Mouse (Mus musculus): ENCODE data around the gene Atox1. TPM values are rescaled to one million over a fixed set of nuclear protein-coding genes. Genes with fewer than 3 reads are reported as not detected.
A peak's percentile ranks its signal among the peaks of the same experiment; 100 is the strongest.

Gene Atox1
- polyA plus RNA-seq, 1 experiment from 2014 or later = 284 TPM

GRCm38 (mm10) chr11:55449531-55449930 lies 11.5 kb downstream of the Atox1 start:
- no peak overlapping the region for H3K4me3 ChIP-seq
- H3K4me1 ChIP-seq = no peaks in the 10 kb centered on the region
- ATAC-seq (ENCODE audit: low FRiP score) = no peak
- no peak overlapping the region for H3K9ac ChIP-seq
- H3K36me3 ChIP-seq = peaks cover 29% of the 10 kb centered on the region
- H3K9me3 ChIP-seq (replicated peaks) = no peaks in the 10 kb centered on the region
- no peak overlapping the region for H3K27ac ChIP-seq
- H3K4me2 ChIP-seq (replicated peaks) = no peak overlapping the region
- no peaks in the 10 kb centered on the region for H3K27me3 ChIP-seq
- 84% methylated on average over 7 of the region's 7 CpGs for WGBS

- ATAC-seq (ENCODE audit: low FRiP score) = peak; percentile 64
- 25% methylated on average over 4 of the region's 4 CpGs for WGBS
Measured at GRCm38 (mm10) chr11:55446579-55446978, 14.5 kb downstream of the Atox1 start.

GRCm38 (mm10) chr11:55444772-55445171 lies 16.3 kb downstream of the Atox1 start:
- Histone ChIP-seq H3K4me1 (no peaks in the 10 kb centered on the region), H3K9me3 (replicated peaks) (no peaks in the 10 kb centered on the region), H3K36me3 (peaks cover 12% of the 10 kb centered on the region), H3K9ac (no peak overlapping the region), H3K4me2 (replicated peaks) (no peak overlapping the region), H3K27me3 (no peaks in the 10 kb centered on the region), H3K27ac (no peak overlapping the region), H3K4me3 (no peak overlapping the region)
- 3% methylated on average over 1 of the region's 1 CpGs for WGBS
- no peak for ATAC-seq (ENCODE audit: low FRiP score)

More at GRCm38 (mm10) chr11:55446579-55446978, 14.5 kb downstream of the Atox1 start:
- Histone ChIP-seq H3K27me3 (no peaks in the 10 kb centered on the region), H3K9ac (no peak overlapping the region), H3K9me3 (replicated peaks) (no peaks in the 10 kb centered on the region), H3K4me2 (replicated peaks) (no peak overlapping the region), H3K4me3 (no peak overlapping the region), H3K4me1 (no peaks in the 10 kb centered on the region), H3K36me3 (peaks cover 25% of the 10 kb centered on the region), H3K27ac (no peak overlapping the region)

- no peak overlapping the region for H3K27ac ChIP-seq
- H3K4me3 ChIP-seq = no peak overlapping the region
- H3K9ac ChIP-seq = no peak overlapping the region
- no peaks in the 10 kb centered on the region for H3K36me3 ChIP-seq
- no peaks in the 10 kb centered on the region for H3K9me3 ChIP-seq (replicated peaks)
- 61% methylated on average over 5 of the region's 5 CpGs for WGBS
- H3K4me2 ChIP-seq (replicated peaks) = no peak overlapping the region
- H3K4me1 ChIP-seq = no peaks in the 10 kb centered on the region
- no peak for ATAC-seq (ENCODE audit: low FRiP score)
- no peaks in the 10 kb centered on the region for H3K27me3 ChIP-seq
Measured at GRCm38 (mm10) chr11:55439718-55440117, 21.3 kb downstream of the Atox1 start.

GRCm38 (mm10) chr11:55438031-55438430 lies 23.0 kb downstream of the Atox1 start:
- H3K4me1 ChIP-seq = no peaks in the 10 kb centered on the region
- no peak overlapping the region for H3K27ac ChIP-seq
- H3K27me3 ChIP-seq = no peaks in the 10 kb centered on the region
- WGBS = 43% methylated on average over 4 of the region's 4 CpGs
- H3K4me2 ChIP-seq (replicated peaks) = no peak overlapping the region
- no peak for ATAC-seq (ENCODE audit: low FRiP score)
- no peak overlapping the region for H3K4me3 ChIP-seq
- H3K9ac ChIP-seq = no peak overlapping the region
- H3K9me3 ChIP-seq (replicated peaks) = no peaks in the 10 kb centered on the region
- H3K36me3 ChIP-seq = no peaks in the 10 kb centered on the region

- ATAC-seq (ENCODE audit: low FRiP score) = no peak
- 86% methylated on average over 6 of the region's 6 CpGs for WGBS
Measured at GRCm38 (mm10) chr11:55436089-55436488, 24.9 kb downstream of the Atox1 start.

GRCm38 (mm10) chr11:55432981-55433380 lies 28.1 kb downstream of the Atox1 start:
- Histone ChIP-seq H3K9ac (no peak overlapping the region), H3K4me2 (replicated peaks) (no peak overlapping the region), H3K4me1 (peaks cover 8% of the 10 kb centered on the region), H3K4me3 (no peak overlapping the region), H3K27me3 (no peaks in the 10 kb centered on the region), H3K9me3 (replicated peaks) (no peaks in the 10 kb centered on the region), H3K27ac (no peak overlapping the region), H3K36me3 (no peaks in the 10 kb centered on the region)
- no peak for ATAC-seq (ENCODE audit: low FRiP score)
- WGBS = 78% methylated on average over 3 of the region's 3 CpGs

More at GRCm38 (mm10) chr11:55436089-55436488, 24.9 kb downstream of the Atox1 start:
- Histone ChIP-seq H3K9me3 (replicated peaks) (no peaks in the 10 kb centered on the region), H3K4me3 (no peak overlapping the region), H3K27ac (no peak overlapping the region), H3K9ac (no peak overlapping the region), H3K27me3 (no peaks in the 10 kb centered on the region), H3K4me1 (no peaks in the 10 kb centered on the region), H3K4me2 (replicated peaks) (no peak overlapping the region), H3K36me3 (no peaks in the 10 kb centered on the region)

GRCm38 (mm10) chr11:55429973-55430372 lies 31.1 kb downstream of the Atox1 start:
- no peak for ATAC-seq (ENCODE audit: low FRiP score)
- Histone ChIP-seq H3K9me3 (replicated peaks) (no peaks in the 10 kb centered on the region), H3K4me3 (no peak overlapping the region), H3K27me3 (no peaks in the 10 kb centered on the region), H3K36me3 (no peaks in the 10 kb centered on the region), H3K4me1 (peaks cover 25% of the 10 kb centered on the region), H3K4me2 (replicated peaks) (no peak overlapping the region), H3K27ac (no peak overlapping the region), H3K9ac (no peak overlapping the region)
- WGBS = 86% methylated on average over 2 of the region's 2 CpGs

GRCm38 (mm10) chr11:55428186-55429012 lies 32.6 kb downstream of the Atox1 start:
- Histone ChIP-seq H3K9ac (no peak overlapping the region), H3K4me3 (no peak overlapping the region), H3K9me3 (replicated peaks) (no peaks in the 10 kb centered on the region), H3K36me3 (no peaks in the 10 kb centered on the region), H3K27ac (peak overlapping the region; percentile 80), H3K4me2 (replicated peaks) (peak overlapping the region; percentile 19; the same call in 1 of the 2 replicates), H3K27me3 (no peaks in the 10 kb centered on the region), H3K4me1 (peaks cover 40% of the 10 kb centered on the region)
- 29% methylated on average over 16 of the region's 16 CpGs for WGBS
- peak; percentile 49 for ATAC-seq (ENCODE audit: low FRiP score)

- Histone ChIP-seq H3K4me3 (no peak overlapping the region), H3K36me3 (no peaks in the 10 kb centered on the region), H3K4me1 (peaks cover 57% of the 10 kb centered on the region), H3K27ac (peak overlapping the region; percentile 80), H3K4me2 (replicated peaks) (no peak overlapping the region), H3K27me3 (no peaks in the 10 kb centered on the region), H3K9me3 (replicated peaks) (no peaks in the 10 kb centered on the region), H3K9ac (no peak overlapping the region)
- no peak for ATAC-seq (ENCODE audit: low FRiP score)
- WGBS = 76% methylated on average over 8 of the region's 8 CpGs
Measured at GRCm38 (mm10) chr11:55424746-55425360, 36.2 kb downstream of the Atox1 start.

GRCm38 (mm10) chr11:55423756-55424155 lies 37.3 kb downstream of the Atox1 start:
- Histone ChIP-seq H3K36me3 (no peaks in the 10 kb centered on the region), H3K4me1 (peaks cover 68% of the 10 kb centered on the region), H3K4me2 (replicated peaks) (no peak overlapping the region; the same call in 1 of the 2 replicates), H3K27me3 (0 out of 2 replicates have a peak, but pooled peaks cover 3% of the 10 kb centered on the region), H3K27ac (peak overlapping the region; percentile 80), H3K4me3 (no peak overlapping the region), H3K9ac (no peak overlapping the region), H3K9me3 (replicated peaks) (no peaks in the 10 kb centered on the region)
- WGBS = 15% methylated on average over 4 of the region's 4 CpGs
- peak; percentile 84 for ATAC-seq (ENCODE audit: low FRiP score)

- ATAC-seq (ENCODE audit: low FRiP score) = no peak
- H3K27me3 ChIP-seq = 0 out of 2 replicates have a peak, but pooled peaks cover 3% of the 10 kb centered on the region
- no peak within 1 kb of the TSS for H3K4me3 ChIP-seq
- H3K4me2 ChIP-seq (replicated peaks) = no peak within 1 kb of the TSS; the same call in 1 of the 2 replicates
- H3K9me3 ChIP-seq (replicated peaks) = no peaks in the 10 kb centered on the region
- peaks cover 66% of the 10 kb centered on the region for H3K4me1 ChIP-seq
- H3K9ac ChIP-seq = no peak within 1 kb of the TSS
- 100% methylated on average over 1 of the region's 1 CpGs for WGBS
- no peaks in the 10 kb centered on the region for H3K36me3 ChIP-seq
- H3K27ac ChIP-seq = peak within 1 kb of the TSS; percentile 80
Measured at GRCm38 (mm10) chr11:55422978-55423377, 38.1 kb downstream of the Atox1 start, which contains the start of gene Sparc. Gene Sparc (minus strand): TSS chr11:55423183.
